Mouse (Mus musculus) kidney, adult 11 months (tissue): ENCODE measurements around the gene Cyb561d1.

Experiments used
- DNase-seq: peaks from one replicate; pipeline ENCODE4 v3.0.0; 2022

The Cyb561d1 gene

DNA sequence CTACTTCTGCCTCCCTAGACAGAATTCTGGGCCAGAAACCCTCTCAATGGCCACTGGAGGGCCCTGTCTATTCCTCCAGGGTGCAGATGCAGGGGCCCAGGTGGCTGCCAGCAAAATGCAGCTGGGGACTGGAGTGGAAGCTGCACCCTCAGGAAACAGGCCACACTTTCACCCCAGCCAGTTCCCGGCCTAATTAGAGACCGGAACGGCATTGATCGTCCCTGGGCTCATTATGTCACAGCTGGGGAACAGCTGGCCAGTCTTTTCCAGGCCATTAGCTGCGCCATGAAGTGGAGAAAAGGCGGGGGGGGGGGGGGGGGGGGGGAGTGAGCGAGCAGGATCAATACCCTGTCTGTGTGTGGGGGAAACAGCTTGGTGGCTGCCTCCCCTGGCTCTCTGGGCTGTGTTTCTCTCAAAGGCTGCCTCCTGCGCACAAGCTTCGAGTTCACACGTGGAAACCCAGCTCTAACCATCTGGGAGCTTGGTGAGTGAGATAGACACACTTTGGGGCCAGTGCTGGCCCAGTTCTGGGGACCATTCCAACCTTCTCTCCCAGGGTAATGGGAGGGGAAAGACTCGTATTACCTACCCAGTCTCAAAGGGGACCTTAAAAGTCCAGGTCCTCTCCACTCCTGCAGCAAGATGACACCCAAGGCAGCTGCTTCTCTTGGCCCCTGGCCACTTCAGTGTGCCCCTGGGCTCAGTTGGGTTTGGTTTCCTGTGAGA, 34.4 kb downstream of the Cyb561d1 start:
- peak; percentile 36 for DNase-seq

DNA sequence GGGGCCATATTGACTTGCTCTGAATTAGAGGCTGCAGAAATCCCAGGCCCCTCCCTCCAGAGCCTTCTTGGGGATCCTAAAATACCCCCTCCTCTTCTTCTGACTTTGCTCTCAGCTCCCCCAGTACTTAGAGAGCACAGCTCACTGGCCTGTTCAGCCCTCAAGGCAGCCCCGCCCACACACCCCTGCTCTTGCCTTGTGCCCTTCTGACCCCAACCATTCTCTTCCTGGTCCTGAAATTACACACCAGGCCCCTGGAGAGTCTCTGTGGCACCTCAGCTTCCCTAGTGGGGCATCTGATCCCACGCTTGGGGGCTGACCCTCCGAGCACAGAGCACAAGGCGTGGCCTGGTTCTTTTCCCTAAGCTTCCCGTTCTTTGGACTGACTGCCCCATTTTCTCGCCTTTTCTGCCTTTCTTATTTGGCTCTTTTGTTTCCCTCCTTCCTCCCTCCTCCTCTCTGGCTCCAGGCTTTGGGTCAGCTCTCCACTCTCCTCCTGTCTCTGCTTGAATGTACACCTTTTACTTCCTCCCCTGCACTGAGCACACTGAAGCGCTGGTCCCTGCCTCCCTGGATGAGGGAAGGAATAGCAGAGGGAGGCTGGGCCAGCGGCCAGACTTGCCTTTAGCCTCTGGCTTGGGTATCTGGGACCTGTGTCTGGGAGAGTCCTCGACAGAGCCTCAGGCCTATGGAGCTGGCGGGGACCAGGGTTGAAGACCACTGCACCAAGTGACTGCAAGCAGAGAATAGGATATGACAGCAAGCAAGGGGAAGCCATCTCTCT, 35.3 kb downstream of the Cyb561d1 start:
- DNase-seq = no peak

DNA sequence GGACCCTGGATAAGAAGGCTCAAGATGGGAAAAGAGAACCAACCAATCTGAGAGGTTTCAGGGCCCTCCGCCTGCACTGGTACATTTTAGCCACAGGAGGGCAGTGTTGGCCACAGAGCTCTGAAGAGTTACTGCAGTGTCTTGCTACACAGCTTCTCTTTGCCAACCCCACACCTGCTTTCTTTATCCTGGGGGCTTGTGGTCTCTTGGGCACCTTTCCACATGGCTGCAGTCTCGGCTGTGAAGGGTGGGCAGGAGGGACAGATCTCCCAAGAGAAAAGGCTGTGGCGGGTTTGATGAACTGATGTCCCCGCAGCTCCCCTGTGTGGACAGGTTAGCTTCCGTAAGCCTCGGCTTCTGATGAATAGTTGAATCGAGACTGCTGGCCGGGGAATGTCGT, 36.2 kb downstream of the Cyb561d1 start:
- DNase-seq = peak; percentile 72

DNA sequence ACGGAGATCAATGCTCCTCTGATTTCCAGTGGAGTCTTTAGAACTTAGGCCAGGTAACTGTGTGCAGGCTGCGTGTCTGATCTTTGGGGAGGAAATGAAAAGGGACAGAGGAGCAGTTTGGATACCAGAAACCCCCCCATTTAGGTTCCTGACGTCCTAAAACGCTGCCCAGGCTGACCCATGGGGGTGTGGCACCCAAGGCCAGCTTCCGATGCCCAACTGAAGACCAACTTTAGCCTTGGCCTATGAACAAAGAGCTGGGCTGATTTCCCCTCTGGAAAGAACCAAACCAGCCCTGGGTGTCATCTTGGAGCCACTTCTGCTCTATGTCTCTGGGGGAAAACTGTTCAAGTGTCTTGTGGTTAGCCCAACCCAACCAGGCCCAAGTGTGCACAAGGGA, 36.9 kb downstream of the Cyb561d1 start:
- no peak for DNase-seq

DNA sequence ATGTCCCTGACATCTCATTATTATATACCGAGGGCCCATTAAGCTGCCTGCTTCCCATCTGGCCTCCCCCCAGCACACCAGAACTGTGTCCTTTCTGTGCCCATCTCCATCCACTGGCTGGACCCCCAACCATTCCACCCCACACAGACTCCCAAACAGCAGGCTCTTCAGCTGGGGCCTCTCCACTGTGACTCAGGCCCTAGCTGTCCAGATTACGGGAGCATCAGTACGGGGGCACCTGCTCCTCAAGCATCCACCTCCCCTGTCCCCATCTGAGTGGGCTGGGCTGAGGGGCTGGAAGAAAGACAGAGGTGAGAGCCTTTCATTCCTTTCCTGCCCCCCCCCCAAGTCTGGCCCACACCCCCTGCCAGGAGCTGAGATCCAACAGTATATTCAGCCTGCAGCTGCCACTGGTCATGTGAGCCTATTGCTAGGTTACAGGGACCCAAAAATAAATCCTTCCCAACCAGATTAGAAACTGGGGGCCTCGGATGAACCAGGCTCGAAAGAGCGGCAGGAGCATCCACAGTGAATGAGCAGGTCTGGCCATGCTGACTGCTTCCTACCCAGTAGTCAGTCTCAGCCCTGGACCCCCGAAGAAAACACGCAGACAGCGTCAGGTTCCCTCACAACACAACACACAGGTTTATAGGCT, 42.5 kb downstream of the Cyb561d1 start:
- DNase-seq = no peak

DNA sequence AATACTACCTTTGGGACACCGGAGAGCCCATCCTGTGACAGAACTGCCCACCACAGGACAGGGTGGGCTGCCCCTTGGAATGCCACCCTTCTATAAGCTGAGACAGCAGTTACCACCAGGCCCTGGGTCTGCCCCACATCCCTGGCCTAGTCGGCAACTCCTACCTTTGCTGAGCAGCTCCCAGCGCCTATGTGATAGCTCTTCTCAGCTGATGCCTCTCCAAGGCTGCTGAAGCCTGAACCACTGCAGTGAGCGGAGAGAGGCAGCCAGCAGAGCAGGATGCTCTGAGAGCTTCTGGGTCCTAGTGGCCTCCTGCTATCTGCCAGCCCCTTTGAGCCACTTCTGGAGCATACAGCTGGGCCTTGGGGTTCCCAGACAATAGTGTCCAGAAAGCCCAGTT, 46.4 kb downstream of the Cyb561d1 start, which contains the start of gene Gpr61:
Gene Gpr61, minus strand, starts transcription at position 227 of the 400 bp plus-strand sequence.
- DNase-seq = no peak

DNA sequence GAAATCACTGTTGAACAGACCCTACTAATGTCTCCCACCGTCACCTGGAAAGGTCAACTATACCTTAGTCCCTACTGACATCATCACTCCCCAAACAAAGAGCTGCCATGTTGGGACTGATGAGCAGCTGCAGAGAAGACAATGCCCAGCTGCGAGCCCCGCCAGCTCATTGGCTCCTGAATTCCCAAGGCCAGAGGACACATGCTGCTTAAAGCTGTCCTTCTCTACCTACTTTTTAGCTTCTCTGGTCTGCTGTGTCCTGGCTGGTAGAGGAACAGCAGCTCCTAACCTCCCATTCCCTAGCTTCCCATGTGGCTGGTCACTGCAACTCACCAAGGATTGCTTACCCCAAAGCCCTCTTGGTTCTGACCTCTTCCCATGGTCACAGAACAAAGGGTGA, 48.7 kb downstream of the Cyb561d1 start:
- DNase-seq = no peak

DNA sequence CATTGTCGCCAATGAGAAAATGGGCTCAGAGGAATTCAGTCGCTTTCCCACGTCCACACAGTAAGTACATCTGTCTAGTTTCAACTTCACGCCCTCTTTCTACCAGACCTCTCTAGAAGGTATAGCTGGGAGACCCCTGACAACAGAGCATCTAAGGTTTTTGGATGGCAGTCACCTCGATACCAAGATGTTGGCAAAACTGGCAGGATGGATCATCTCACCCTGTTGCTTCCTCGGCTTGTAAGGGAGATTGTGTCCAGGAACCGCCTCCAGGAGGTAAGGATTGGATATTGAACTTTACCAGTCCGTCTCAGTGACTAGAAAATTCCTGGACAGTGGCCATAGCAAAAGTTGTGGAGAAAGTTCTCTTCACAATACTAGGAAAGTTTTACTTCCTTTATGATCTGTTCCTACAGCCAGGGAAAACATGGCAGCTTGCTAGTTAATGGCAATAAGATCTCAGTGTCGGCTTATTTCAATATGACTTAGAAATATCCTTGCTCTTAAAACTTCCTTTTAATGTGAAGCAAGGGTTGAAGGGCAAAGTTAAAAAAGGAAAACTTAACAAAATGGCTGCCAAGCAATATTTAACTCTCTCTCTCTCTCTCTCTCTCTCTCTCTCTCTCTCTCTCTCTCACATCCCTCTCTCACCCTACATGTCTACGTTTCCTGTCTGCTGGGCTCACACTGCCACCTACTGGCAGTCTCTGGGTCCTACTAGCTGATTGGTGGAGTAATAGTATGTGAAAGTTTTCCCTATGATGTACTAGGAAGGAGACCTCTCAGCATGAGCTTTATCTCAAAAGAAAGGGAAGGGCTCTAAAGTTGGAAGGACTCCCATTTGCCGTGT, 53.4 kb downstream of the Cyb561d1 start:
- peak; percentile 82 for DNase-seq

DNA sequence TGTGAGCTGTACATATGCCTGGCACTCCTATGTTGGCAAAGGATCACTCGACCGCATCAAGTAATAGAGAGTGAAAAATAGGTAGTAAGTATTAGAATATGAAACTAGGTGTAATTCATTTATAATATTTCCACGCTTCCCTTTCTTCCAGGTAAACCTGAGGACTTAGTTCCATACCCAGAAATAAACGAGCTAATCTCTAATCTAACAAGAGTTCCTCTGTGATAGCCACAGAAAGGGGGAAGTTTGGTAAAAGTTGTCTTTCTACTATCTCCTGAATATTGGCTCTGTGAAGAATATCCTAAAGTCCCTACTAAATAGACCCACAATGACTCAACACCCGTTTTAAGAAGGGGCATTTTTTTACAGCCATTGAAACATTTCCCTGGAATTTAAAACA, 54.3 kb downstream of the Cyb561d1 start:
- DNase-seq = no peak
